Mouse (Mus musculus): ENCODE data around the gene Acsl6.
A peak's percentile ranks its signal among the peaks of the same experiment; 100 is the strongest.

Gene Acsl6

DNA sequence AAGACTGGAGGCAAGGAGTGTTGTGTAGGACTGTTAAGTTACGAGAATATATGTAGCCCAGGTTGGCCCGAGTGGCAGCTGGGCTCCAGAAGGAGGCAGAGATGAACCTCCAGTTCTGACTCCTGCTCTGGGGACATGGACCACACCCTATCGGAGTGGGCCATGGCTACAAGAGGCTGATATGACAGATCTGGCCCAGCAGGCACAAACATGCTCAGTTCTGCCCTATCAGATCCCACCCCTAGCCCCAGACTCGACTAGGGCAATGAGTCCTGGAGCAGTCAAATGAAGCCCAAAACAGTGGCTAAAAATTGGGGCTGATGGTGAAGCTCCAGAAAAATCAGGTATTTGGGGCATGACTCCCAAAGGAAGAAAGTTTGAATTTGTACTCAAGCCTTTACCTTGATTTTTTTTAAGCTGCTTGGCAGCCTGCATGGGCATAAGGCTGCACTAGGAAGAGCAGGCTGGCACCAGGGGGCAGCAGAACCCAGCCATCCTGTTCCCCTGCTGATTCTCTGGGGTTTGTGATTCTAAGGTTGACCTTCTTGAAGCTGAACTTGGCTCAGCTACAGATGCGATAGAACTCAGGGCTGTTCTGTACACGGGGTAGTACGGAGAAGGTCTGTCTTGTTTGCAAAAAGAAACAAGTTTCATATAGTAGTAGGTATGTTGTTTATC, 3.7 kb downstream of the Acsl6 start:
- DNase-seq (ENCODE audit: low spot score in 2 of 2): peak; percentile 13 to 48

DNA sequence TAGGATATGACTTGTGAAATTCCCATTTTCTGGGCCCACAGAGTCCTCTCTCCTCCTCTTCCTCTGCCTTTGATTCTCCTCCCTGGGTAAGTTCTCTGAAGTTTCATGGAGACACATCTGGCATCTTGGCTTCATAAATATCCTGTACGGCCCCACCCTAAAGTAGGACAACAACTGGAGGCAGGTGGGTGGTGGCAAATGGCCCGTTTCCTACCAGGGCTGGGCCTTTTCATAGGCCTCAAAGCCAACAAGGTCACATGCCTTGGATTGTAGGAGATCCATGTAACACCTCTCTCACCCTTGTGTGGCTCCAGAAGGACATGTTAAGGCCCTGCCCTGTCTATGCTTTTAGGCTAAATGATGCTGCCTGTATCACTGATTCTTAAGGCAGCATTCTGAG, 7.0 kb downstream of the Acsl6 start:
- no peak for DNase-seq (ENCODE audit: low spot score in 2 of 2)

DNA sequence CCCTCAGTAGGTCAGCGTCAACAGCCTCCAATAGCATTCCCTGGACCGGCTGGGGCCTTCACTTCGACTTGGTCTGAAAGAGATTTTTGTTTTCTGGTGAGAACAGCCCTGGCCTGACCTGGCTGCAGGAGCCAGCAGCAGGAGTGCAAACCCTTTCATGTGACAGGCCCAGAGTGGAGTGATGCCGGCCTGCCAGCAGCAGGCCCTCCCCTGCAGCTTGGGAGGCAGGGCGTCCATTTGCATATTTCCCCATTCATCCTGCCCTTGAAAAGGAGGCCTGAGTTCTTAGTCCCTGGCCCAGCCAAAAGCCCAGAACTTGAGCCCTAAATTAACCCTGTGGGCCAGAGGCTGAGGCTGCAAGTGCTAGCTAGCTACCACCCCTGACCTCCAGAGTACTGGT, 8.4 kb downstream of the Acsl6 start:
- peak; percentile 53 to 58 for DNase-seq (ENCODE audit: low spot score in 2 of 2)

DNA sequence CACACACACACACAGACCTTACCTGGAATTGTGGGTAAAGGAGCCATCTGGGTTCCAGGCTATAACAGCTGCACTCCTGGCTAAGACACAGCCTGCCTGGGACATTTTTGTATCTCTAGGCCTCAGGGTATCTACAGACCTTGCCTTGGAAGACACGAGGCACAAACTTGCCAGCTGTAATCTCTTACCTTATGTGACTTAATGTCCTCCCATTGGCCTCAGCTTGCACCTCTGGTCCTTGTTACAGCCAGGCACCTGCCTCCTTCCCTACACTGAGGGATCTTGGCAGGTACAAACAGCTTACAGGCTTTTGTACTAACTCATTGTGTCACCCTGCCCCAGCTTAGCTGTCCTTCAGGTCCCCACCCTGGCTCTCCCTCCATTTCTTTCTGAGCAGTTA, 9.0 kb downstream of the Acsl6 start:
- DNase-seq (ENCODE audit: low spot score in 2 of 2): no peak

DNA sequence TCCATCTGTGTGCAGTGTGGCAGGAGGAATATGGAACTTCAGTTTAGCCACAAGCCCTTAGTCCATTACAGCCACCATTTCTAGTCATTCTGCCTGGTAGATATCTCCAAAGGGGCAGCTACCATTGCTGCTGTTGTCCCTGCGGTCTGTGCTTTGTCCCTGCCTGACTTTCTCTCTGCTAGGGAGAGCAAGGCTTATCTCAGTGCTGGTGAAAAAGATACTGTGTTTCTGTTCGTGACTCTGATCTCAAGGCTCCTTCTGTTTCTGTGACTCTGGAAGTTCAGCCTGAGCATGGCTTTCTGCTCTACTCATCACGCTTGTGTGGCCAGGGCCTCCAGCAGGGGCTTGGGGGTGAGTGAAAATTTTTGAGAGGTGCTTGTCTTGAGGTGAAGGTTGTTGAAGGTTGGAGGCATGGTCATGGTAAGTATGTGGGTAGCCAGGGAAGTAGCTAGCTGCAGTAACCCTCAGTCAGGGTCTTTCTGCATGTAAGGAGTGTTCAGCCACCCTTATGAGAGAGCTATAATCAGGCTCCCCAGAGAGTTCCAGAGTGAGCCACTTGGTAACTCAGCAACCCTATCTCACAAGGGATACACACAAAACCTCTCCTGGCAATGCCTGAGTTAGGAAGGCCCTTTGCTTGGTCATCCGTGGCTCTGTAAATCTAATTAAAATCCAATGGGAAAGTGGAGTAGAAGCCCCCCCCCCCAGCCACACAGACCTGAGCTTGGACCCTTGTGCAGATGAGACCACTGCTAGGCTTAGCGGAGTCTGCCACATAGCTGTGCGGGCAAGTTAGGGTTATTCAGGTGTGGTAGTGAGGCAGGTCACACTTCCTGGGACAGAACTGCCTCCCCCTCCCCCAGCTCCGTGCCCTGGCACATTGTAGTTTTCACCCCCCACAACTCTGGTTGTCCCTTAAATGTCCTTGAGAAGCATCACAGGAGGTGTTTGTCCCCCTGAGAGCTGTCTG, 10.1 kb downstream of the Acsl6 start:
- peak in 1 of 2 experiments; percentile 18 for DNase-seq (ENCODE audit: low spot score in 2 of 2)

DNA sequence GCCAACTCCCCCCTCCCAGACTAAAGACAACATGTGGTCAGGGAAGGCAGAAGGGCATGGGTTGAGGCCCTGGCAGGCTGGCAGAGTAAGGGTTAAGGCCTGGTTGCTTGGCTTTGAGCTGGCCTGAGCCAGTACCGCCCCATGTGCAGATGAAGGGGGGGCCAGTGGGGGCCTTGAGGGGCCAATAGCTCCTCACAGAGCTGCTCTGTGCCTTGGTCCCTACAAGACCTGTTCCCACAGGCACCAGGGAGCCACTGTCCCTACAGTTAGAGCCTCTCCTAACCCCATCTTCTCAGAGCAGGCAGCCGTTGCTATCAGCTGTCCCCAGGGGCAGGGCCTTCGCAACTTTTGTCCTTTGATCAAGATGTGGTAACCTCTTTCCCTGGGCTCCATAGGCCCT, 11.1 kb downstream of the Acsl6 start:
- no peak for DNase-seq (ENCODE audit: low spot score in 2 of 2)

DNA sequence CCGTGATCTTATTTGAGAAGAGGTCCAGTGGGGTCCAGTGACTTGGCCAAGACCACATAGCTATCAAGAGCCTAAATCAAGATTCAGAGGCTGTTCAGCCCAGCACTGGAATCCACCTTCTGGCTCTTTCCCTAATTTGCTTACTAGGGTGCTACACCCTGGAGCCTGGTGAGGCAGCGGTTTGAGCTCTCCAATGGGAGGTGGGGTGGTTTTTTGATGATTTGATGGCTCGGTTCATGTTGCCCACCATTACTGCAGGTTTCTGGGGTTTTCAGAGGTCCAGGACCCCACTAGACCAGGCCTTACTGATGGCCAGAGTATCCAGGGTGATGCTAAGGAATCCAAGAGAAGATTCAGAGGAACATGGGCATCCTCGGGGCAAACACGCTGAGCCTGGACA, 11.7 kb downstream of the Acsl6 start:
- DNase-seq (ENCODE audit: low spot score in 2 of 2): no peak

DNA sequence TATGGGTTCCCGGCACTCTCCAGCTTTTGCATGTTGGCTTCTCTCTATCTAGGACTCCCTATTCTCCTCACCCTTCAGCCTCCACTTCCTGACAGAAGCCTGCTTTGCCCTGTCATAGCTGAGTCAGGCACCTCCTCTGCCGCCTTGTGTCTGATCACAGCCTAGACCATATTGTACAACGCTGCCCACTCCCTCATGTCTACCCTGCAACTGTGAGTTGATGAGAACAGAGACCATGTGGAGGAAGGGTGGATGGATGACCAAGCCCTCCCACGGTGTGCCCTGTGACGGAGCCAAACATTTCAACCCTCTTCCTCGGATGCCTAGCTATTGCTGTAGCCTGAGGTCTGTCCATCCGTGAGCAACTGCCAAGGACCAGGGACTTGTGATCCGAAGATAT, 13.8 kb downstream of the Acsl6 start:
- no peak for DNase-seq (ENCODE audit: low spot score in 2 of 2)

DNA sequence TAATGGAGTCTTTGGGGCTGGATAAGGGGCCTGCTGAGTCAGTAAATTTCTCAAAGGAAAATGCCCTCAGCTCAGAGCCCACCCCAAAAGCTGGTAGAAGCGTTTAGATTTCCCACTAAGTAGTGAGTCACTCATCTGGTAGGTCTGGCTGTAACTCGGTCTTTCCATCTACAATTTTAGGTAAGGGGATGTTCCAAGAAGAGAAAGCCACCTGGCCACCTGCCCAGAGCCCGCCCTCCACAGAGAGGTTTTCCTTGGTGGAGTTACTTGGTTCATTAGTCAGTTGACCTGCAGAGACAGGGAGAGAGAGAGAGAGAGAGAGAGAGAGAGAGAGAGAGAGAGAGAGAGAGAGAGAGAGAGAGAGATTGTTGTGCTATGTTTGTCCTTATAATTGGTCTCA, 14.2 kb downstream of the Acsl6 start:
- no peak for DNase-seq (ENCODE audit: low spot score in 2 of 2)

DNA sequence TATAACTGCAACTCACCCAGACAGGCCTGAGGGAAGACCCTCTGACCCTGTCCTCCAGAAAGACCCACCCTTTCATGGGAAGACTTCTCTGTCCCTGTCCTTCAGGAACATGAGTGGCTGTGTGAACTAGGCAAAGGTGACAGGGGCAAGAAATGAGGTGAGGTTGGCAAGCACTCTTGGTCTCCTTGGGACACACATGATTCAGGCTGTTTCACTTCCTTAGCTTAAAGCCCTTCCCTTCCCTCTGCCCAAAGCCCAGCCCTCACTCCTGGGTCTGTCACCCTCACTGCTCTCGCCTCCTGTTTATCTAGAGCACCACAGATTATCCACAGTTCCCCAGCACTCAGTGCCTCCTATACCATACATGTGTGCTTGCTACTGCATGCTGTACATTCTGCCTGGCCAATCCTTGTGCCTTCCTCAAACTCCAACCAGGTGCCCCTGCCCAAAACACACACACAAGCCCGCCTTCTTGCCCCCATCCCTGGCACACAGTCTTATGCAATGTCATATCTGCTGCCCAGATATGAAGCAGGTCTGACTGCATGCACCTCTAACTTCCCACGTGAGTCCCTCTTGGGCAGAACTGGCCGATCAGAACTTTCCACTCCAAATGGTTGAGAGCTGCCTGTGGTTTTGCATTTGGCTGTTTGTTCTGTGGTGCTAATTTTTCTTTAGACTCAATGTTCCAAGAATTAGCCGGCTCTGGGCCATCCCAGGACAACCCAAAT, 18.4 kb downstream of the Acsl6 start:
- no peak for DNase-seq (ENCODE audit: low spot score in 2 of 2)

DNA sequence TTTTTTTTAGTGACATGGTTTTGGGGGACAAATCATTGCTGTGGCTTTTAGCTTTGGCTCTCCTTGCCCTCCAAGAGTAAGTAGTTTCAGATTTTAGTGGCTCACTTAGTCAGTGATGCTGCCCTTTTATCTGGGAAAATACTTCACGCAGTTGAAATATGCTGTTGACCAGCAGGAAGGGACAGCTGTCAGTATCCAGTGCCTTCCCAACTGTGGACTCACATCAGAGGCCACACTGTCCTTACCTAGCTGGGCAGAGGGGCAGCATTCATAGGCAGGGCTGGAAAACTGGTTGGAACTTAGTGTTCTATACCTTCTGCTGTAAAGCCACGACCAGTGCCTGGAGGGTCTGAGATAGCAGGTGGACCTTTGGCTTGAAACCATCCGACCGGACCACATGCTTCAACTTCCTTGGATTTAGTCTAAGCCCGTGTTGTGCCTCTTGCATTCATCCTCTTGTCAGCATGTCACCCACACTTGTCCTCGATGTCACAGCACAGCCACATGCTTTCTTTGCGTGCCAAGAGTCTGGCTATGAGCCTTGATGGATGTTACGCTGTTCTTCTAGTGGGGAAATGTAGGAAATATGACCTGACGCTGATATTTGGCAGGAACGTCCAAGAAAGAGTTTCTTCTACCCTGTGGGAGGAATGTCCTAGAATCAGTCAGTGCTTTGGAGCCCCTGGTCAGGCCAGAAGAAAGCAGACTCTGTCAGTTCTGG, 28.0 kb downstream of the Acsl6 start:
- no peak for DNase-seq (ENCODE audit: low spot score in 2 of 2)

DNA sequence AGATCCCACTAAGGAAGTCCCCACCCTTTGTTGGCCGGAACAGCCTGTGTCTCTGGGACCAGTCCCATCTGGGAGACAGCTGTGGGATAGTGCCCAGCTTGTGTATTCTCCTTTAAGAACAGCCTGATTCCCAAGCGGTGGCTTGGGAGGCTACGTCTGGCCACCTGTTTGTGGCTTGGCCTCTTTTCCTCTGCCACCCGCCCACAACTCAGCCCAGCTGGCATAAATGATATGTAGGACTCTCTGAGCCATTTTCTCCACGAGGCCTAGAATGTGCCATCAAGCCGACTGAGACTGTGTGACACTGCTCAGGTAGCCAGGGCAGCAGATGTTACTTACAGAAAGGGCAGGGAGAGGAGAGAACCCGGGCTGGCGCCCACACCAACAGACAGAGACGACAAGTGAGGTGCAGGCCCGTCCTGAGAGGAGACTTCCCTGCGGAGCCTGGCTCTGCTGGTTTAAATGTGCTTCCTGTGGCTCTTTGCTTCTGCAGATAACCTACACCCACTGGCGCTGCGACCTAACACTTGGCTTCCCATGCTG, 32.6 kb downstream of the Acsl6 start:
- DNase-seq (ENCODE audit: low spot score in 2 of 2): no peak

DNA sequence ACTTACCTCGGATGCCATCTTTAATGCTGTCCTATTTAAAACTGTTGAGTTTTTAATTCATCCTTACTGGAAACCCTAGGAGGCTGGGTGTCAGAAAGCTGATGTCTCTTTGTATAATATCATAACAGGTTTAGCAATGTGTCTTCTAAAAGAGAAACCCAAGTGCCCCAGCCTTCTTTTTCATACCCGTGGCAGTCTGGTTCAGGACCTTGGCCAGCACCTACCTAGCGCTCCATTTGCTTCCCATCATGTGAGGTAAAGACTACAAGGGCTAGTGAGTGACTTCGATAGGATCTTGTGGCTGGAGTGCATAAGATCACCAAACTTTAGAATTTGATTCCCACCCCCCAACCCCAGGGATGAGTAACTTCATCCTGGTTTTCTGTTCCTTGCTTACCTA, 40.1 kb downstream of the Acsl6 start:
- DNase-seq (ENCODE audit: low spot score in 2 of 2): no peak

DNA sequence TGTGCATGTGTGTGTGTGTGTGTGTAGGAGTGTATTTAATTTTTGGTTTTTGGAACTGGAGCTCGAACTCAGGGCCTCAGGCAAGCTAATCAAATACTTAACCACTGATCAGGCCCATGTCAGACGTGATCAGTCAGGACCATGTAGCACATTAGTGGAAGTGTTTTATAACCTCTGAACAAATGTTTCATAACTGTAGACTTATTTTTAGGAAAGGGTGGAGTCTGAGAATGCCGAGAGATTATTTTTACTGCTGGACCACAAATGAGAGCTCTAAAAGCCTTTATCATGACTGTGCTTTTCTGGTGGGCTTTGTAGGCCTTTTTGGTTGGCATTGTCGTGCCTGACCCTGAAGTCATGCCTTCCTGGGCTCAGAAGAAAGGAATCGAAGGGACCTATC, 48.1 kb downstream of the Acsl6 start:
- peak; percentile 11 to 12 for DNase-seq (ENCODE audit: low spot score in 2 of 2)

DNA sequence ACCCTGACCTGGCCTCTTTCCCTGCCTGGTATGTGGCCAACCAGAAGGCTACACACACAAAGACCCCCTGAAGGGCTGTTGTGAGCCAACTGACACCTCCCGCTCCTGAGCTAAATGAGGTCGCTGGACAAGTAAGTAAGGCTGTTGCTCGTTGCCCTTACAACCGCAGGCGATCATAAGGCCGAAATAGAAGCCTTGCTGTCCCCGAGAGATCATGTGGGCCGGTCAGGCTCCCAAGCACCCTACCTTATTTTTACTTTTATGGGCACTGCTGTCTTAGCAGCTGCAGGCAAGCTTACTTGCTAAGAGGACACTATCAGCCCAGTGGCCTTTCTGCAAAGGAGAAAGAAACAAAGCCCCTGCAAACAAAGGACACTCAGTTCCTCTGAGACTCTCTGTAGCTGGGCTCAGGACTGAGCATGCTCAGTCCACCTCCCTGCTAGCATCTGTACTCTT, 49.6 kb downstream of the Acsl6 start:
- DNase-seq (ENCODE audit: low spot score in 2 of 2): peak in 1 of 2 experiments; percentile 12

DNA sequence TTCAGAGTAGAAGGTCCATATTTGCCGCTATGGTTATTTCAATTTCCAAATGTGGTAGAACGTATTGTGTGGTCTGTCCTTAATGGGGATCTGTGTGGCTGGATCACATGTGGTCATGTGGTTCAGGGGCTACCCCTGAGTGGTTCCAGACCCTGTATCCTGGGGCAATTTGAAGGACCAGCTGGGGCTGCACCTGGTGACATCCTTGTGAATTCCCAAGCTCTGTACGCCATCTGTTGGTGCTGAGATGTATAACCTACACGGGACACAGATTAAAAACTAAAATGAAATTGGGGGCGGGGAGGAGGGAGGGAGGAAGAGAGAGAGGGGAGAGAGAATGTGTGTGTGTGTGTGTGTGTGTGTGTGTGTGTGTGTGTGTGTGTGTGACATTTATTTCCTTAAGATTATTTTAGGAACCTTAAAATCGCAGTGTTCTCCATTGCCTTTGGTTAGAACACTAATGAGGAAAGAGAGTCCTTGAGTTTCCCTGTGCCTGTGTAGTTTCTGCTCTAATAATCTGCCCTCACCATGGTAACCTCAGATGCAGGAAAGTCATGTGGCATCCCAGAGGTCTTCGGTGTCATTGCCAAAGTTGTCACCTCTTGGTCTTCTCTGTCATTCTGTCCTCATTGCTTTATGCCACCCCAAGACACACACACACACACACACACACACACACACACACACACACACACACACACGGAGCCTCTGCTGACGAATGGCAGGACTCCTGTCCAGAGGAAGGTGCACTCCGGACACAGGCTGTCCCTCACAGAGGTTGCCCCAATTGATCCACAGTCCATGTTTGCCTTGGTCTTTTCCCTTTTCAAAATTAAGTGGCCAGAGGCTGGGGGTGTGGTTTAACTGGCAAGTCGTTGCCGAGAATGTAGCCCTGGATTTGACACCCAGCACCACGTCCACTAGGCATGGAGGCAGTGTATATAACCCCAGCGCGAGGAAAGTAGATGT, 51.3 kb downstream of the Acsl6 start:
- no peak for DNase-seq (ENCODE audit: low spot score in 2 of 2)

DNA sequence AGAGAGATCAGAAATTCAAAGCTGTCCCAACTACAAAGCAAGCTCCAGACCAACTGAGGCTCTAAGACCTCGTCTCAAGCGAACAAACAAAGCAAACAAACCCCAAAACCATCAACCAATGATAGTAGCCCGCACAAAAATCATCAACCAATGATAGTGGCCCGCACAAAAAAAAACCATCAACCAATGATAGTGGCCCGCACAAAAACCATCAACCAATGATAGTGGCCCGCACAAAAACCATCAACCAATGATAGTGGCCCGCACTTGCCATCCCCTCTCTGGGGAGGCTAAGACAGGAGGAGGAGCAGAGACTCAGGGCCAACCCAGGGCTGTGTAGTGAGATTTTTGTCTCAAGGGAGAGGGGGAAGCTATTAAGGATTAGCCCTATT, 52.0 kb downstream of the Acsl6 start:
- no peak for DNase-seq (ENCODE audit: low spot score in 2 of 2)

DNA sequence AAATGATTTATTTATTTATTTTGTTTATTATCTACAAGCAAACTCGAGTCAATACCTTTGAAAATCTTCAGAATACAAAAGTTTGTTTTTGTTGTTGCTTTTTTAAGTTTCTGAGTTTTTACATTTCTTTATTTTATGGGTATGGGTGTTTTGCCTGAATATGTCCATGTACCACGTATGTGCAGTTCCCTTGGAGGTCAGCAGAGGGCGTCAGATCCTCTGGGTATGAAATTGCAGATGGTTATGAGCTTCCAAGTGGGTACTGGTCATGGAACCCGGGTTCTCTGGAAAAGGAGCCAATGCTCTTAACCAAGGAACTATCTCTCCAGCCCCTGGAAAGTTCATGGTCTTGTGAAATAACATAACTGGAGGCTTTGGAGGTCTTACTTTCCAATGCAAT, 53.1 kb downstream of the Acsl6 start:
- DNase-seq (ENCODE audit: low spot score in 2 of 2): no peak

DNA sequence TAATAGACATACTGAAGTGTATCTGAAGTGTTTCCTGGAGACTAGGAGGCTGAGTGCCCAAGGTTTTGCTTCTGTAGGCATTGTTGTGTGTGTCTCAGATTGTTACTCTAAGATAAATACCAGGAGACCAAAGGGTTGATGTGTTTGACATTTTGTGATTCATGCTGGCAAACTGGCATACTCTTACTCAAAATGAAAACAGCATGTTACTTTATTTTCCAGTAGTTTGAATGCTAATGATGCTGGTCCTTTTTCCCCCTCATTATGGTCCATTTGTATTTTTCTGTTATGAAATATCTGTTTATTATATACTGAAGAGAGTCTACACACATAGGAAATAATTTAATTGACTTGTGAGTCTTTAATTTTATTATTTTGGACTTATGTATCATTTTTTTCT, 69.0 kb downstream of the Acsl6 start:
- no peak for DNase-seq (ENCODE audit: low spot score in 2 of 2)

DNA sequence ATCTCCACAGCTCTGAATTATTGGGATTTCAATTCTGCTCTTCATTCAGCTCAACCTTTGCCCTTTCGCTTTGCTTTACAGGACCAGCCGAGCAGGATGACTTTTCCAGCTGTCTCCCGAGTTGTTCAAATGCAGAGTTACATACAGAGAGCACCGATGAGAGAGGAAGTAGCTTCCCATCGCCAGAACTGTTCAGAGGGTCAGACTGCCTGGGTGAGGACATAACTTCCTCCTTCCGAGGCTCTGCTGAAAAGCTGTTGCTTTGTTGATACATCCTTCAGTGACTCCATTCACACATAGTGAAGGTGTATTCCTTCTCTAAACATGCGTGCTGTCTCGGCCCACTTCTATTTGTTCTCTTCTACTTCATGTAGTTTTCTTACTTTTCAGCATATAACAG, 86.8 kb downstream of the Acsl6 start:
- DNase-seq (ENCODE audit: low spot score in 2 of 2): no peak
